Mouse (Mus musculus): ENCODE measurements around the gene Vamp2. TPM values are rescaled to one million over a fixed set of nuclear protein-coding genes. Genes with fewer than 3 reads are reported as not detected.

The Vamp2 gene
- total RNA-seq, 2 experiments from 2014 or later = 59.6 to 65.7 TPM

GRCm38 (mm10) chr11:69106842-69107241, 18.6 kb downstream of the Vamp2 start:
- intact Hi-C loops (cut with DNase I) = no loop called here
- no peak for DNase-seq (ENCODE audit: low spot score)

GRCm38 (mm10) chr11:69107676-69108075, 19.4 kb downstream of the Vamp2 start:
- no peak for DNase-seq (ENCODE audit: low spot score)
- intact Hi-C loops (cut with DNase I) = no loop called here

- intact Hi-C loops (cut with DNase I) = no loop called here
Observed at GRCm38 (mm10) chr11:69108223-69108622, 19.9 kb downstream of the Vamp2 start.

GRCm38 (mm10) chr11:69109032-69109900, 21.0 kb downstream of the Vamp2 start:
- no peak for DNase-seq (ENCODE audit: low spot score)
- intact Hi-C loops (cut with DNase I) = no loop called here

More at GRCm38 (mm10) chr11:69108223-69108622, 19.9 kb downstream of the Vamp2 start:
- DNase-seq (ENCODE audit: low spot score) = no peak

- DNase-seq (ENCODE audit: low spot score) = peak; percentile 78
- intact Hi-C loops (cut with DNase I) = loop anchor here (1.0 kb wide), 1 partner anchor 8 kb away; no protein-coding TSS in a partner anchor
Observed at GRCm38 (mm10) chr11:69110319-69111046, 22.2 kb downstream of the Vamp2 start.

GRCm38 (mm10) chr11:69111051-69111810, 22.9 kb downstream of the Vamp2 start:
- no peak for DNase-seq (ENCODE audit: low spot score)
- intact Hi-C loops (cut with DNase I) = no loop called here

- intact Hi-C loops (cut with DNase I) = no loop called here
- DNase-seq (ENCODE audit: low spot score) = no peak
Observed at GRCm38 (mm10) chr11:69111865-69112264, 23.6 kb downstream of the Vamp2 start.

GRCm38 (mm10) chr11:69114018-69114417, 25.7 kb downstream of the Vamp2 start:
- intact Hi-C loops (cut with DNase I) = no loop called here
- DNase-seq (ENCODE audit: low spot score) = no peak

GRCm38 (mm10) chr11:69114621-69115020, 26.3 kb downstream of the Vamp2 start:
- DNase-seq (ENCODE audit: low spot score) = no peak
- intact Hi-C loops (cut with DNase I) = no loop called here

- intact Hi-C loops (cut with DNase I) = loop anchor here (2.0 kb wide), 1 partner anchor 14 kb away; no protein-coding TSS in a partner anchor
- no peak for DNase-seq (ENCODE audit: low spot score)
Observed at GRCm38 (mm10) chr11:69116843-69117242, 28.6 kb downstream of the Vamp2 start.

- DNase-seq (ENCODE audit: low spot score) = peak; percentile 45
- intact Hi-C loops (cut with DNase I) = loop anchor here (2.0 kb wide), 1 partner anchor 15 kb away; no protein-coding TSS in a partner anchor
Observed at GRCm38 (mm10) chr11:69117737-69118695, 29.7 kb downstream of the Vamp2 start.

- intact Hi-C loops (cut with DNase I) = no loop called here
Observed at GRCm38 (mm10) chr11:69118765-69119164, 30.5 kb downstream of the Vamp2 start.

GRCm38 (mm10) chr11:69119446-69120155, 31.3 kb downstream of the Vamp2 start:
- intact Hi-C loops (cut with DNase I) = loop anchor here (2.0 kb wide), 1 partner anchor 27 kb away; no protein-coding TSS in a partner anchor

More at GRCm38 (mm10) chr11:69118765-69119164, 30.5 kb downstream of the Vamp2 start:
- DNase-seq (ENCODE audit: low spot score) = peak; percentile 65

GRCm38 (mm10) chr11:69120221-69121000, 32.1 kb downstream of the Vamp2 start, which contains the start of gene Hes7:
Gene Hes7, plus strand, starts transcription at chr11:69120404.
- intact Hi-C loops (cut with DNase I) = loop anchor here (2.0 kb wide), 1 partner anchor 28 kb away; no protein-coding TSS in a partner anchor
- DNase-seq (ENCODE audit: low spot score) = peak; percentile 23

More at GRCm38 (mm10) chr11:69119446-69120155, 31.3 kb downstream of the Vamp2 start:
- no peak for DNase-seq (ENCODE audit: low spot score)

- DNase-seq (ENCODE audit: low spot score) = no peak
- intact Hi-C loops (cut with DNase I) = loop anchor here (2.0 kb wide), 1 partner anchor 28 kb away; no protein-coding TSS in a partner anchor
Observed at GRCm38 (mm10) chr11:69121001-69121740, 32.9 kb downstream of the Vamp2 start.

GRCm38 (mm10) chr11:69121741-69122335, 33.5 kb downstream of the Vamp2 start:
- intact Hi-C loops (cut with DNase I) = loop anchor here (1.0 to 2.0 kb wide), 2 partner anchors 25 to 29 kb away; no protein-coding TSS in a partner anchor
- no peak for DNase-seq (ENCODE audit: low spot score)
